Mouse (Mus musculus) thymus, postnatal 10 days (tissue): ENCODE measurements around the gene Gng10.

Experiments used
- DNase-seq, 2 experiments: peaks; one replicate each; pipeline ENCODE4 v3.0.0; 2021; ENCODE audit warnings: low spot score in 2 of 2

Gng10 gene

DNA sequence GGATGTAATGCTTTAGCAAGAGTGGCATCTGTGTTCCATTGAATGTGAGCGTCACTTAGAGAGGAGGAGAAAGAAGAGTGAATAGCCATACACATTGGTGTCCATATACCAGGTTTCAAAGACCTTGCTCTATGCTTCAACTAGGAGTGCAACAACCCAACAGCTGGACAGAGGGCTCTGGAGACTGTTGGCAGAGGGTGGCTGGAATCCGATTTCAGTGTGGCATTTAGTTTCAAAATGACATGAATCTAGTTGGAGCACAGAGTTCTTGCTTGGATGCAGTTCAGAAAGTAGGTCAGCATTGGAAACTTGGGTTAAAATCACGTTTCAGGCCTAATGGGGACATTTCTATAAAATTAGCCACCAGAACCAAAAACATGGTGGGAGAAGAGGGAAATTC is 19.7 kb upstream of the Gng10 start:
- no peak for DNase-seq

GRCm38 (mm10) chr4:59016922-59017321 is 18.0 kb upstream of the Gng10 start:
- DNase-seq: no peak

DNA sequence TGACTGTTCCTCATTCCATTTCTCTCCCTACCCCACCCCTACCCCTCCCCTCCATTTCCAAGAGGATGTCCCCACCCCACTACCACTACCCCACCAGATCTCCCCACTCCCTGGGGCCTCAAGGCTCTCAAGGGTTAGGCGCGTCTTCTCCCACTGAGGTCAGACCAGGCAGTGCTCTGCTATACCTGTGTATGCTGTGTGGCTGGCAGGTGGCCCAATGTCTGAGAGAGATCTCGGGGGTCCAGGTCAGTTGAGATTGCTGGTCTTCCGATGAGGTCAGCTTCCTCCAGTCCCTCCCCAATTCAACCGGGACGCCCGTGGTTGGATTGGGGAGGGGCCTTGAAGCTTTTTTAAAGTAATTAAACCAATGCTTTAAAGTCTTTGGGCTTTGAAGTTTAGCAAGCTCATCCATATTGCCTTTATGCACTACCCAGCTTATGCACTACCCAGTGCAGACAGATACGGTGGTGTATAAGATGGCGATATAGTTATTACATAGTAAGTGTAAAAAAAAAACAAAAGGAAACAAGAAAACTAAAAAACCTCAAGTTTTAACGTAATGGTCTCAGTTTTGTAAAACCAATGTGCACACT is 467 bp upstream of the Gng10 start:
- no peak for DNase-seq

- DNase-seq: no peak
These were observed 980 bp downstream of the Gng10 start for GRCm38 (mm10) chr4:59035786-59036350.

- DNase-seq: peak; percentile 47 to 76
These were observed 1.7 kb downstream of the Gng10 start for GRCm38 (mm10) chr4:59036490-59037127.

- DNase-seq: no peak
These were observed 2.6 kb downstream of the Gng10 start for GRCm38 (mm10) chr4:59037525-59037924.

- no peak for DNase-seq
These were observed 5.8 kb downstream of the Gng10 start for GRCm38 (mm10) chr4:59040397-59041287.

DNA sequence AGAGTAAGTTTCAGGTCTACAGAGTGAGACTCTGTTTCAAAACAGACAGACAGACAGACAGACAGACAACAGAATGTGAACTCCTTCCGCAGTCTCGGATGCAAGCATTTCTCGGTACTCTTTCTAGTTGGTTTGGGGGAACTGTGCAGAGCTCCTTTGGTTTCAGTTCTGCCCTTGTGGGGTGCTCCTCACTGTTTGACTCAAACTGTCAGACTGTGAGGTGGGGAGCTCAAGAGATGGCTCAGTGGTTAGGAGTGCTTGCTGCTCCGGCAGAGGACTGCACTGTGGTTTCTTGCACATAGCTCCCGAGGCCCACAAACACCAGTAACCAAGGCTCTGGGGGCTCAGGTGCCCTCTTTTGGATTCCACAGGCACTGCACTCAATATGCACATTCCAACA is 8.2 kb downstream of the Gng10 start:
- no peak for DNase-seq

GRCm38 (mm10) chr4:59043891-59044290 is 9.0 kb downstream of the Gng10 start:
- no peak for DNase-seq

DNA sequence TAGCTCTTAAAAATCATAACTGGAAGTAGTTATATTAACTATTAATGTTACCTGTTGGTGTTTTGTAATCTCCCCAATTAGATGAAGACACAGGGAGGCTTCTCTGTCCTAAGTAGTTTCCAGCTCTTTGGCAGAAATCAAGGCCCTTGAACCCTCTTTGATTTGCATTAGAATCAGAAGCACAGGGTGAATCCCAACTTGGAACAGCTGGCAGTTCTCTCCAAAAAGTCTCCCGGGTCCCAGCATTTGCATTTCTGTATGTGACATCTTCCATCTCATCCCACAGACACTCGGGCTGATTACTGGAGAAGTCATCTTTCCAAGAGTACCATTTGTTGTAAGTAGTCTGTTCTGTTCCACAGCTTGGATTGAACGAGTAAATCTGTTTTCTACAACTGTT is 12.3 kb downstream of the Gng10 start:
- no peak for DNase-seq

DNA sequence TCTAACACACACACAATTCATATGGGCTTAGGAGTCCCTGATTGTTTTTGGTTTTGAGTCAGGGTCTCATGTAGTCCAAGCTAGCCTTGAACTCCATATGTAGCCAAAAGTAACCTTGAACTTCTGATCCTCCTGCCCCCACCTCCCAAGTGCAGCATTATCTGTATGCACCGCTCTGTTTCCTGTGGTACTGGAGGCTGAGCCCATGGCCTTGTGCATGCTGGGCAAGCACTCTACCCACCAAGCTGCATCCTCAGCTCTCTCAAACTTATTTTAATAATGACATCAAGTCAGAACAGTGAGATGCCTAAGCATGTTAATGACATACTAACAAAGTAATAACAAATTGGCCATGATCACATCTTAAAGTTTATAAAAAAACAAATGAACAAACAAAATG is 16.2 kb downstream of the Gng10 start:
- no peak for DNase-seq

DNA sequence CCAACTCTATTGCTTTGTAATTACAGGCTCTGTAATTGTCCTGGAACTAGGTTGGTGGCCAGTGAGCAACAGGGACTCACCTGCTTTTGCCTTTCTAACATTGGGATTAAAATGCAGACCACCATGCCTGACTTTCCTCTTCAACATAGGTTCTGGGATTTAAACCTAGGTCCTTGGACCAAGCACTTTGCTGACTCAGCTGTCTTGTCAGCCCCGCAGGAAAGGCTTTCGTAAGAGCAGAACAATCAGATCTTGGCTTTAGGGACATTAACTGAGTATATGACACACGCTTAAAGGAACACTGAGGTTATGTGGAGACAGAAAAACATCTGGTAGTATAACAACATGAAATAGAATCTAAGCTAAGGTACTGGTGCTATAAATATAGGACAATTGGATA is 23.0 kb downstream of the Gng10 start:
- DNase-seq: no peak

DNA sequence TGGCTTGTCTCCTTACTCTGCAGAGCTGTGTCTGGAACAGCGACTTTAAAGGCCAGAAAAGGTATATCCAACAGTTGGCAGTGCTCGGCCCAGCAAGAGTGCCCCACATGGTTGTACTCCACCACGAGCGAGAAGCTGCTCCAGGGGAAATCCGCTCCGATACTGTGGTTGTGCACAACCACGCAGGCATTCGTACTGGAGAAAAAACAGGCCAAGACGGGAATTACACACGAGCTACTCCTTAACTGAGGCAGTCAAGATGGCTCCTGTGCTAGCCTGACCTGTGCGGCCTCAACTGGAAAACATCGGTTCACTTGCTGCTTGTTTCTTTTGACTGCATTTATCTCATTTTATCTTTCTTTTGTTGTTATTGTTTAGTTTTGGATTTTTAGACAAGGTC is 27.6 kb downstream of the Gng10 start:
- DNase-seq: no peak

DNA sequence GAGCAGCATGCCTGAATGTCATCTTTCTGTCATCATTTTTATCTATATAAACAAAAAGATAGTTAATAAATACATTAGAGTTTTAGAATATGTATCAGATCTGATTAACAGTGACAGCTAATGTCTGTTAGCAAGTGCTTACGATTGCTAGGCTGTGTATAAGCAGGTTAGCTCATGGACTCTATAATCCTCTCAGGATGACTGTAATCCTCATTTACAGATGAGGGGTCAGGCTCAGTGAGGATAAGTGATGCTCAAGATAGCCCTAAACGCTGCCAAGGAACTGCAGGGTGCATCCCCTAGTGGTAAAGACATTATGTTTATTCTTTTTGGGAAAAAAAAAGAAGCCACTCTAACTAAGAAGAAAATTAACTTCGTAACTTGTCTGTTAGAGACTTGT is 34.4 kb downstream of the Gng10 start:
- DNase-seq: no peak

GRCm38 (mm10) chr4:59083430-59083829 is 48.5 kb downstream of the Gng10 start:
- DNase-seq: no peak

DNA sequence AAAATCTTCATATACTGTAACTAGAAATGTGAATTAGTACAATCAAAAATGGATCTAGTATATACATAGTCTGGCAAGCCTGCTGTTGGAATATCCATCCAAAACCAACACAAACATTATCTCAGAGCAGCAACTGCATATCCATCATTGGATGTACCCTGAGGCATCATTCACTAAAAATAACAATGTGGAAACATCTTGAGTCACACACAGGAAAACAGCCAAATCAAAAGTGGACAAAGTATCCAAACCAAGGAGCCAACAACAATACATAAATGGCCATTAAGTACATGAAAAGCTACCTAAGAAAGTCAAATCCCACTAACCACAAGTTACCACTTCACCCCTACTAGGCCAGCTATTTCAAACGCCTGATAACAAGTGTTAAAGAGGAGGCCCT is 54.5 kb downstream of the Gng10 start:
- DNase-seq: no peak
